Mouse (Mus musculus) heart, embryonic 14.5 days (tissue): ENCODE data around the gene Tprg. TPM values are rescaled to one million over a fixed set of nuclear protein-coding genes. Genes with fewer than 3 reads are reported as not detected.

Experiments
- ATAC-seq: fragments of 200-750 bp; cut with Nextera tagmentation; 2 replicates; pipeline ENCODE4 v1.8.0; 2017; ENCODE audit warnings: low read depth, moderate TSS enrichment; ENCODE audit not compliant: insufficient number of reproducible peaks, insufficient read depth, low FRiP score
- H3K27ac ChIP-seq, 2 experiments: fragments of 200-500 bp in 1 of 2; fragments of 300-500 bp in 1 of 2; sonication (generic) in 1 of 2; replicated peaks in 1 of 2; 2 replicates each; pipeline ENCODE4 v1.5.1; 2012 to 2014; ENCODE audit warnings: low read depth in 2 of 2, low read length in 2 of 2, control low read depth in 1 of 2, mild to moderate bottlenecking in 1 of 2, mixed read lengths in 1 of 2; ENCODE audit not compliant: control insufficient read depth in 1 of 2, insufficient read depth in 1 of 2
- H3K27me3 ChIP-seq: fragments of 300-500 bp; sonication (generic); 2 replicates; pipeline ENCODE4 v1.6.1; 2014; ENCODE audit warnings: mild to moderate bottlenecking, low read length, control low read depth; ENCODE audit not compliant: control insufficient read depth, insufficient read depth
- H3K36me3 ChIP-seq: fragments of 300-500 bp; sonication (generic); 2 replicates; pipeline ENCODE4 v1.6.1; 2014; ENCODE audit warnings: mild to moderate bottlenecking, control low read depth, low read length, mixed read lengths; ENCODE audit not compliant: control insufficient read depth, insufficient read depth
- H3K4me1 ChIP-seq, 2 experiments: fragments of 200-500 bp in 1 of 2; fragments of 300-500 bp in 1 of 2; sonication (generic) in 1 of 2; 2 replicates each; pipeline ENCODE4 v1.6.1; 2012 to 2014; ENCODE audit warnings: low read length in 2 of 2, control low read depth in 1 of 2, mixed read lengths in 1 of 2; ENCODE audit not compliant: control insufficient read depth in 2 of 2, insufficient read depth in 2 of 2
- H3K4me2 ChIP-seq: fragments of 300-500 bp; sonication (generic); 2 replicates; pipeline ENCODE4 v1.6.1; 2014; ENCODE audit warnings: mild to moderate bottlenecking, low read length
- H3K4me3 ChIP-seq, 2 experiments: fragments of 200-500 bp in 1 of 2; fragments of 300-500 bp in 1 of 2; sonication (generic) in 1 of 2; 2 replicates each; pipeline ENCODE4 v1.5.1; 2012 to 2014; ENCODE audit warnings: low read length in 2 of 2, mild to moderate bottlenecking in 2 of 2, control low read depth in 1 of 2, low read depth in 1 of 2, moderate library complexity in 1 of 2; ENCODE audit not compliant: control insufficient read depth in 1 of 2, insufficient read depth in 1 of 2
- H3K9ac ChIP-seq: fragments of 300-500 bp; sonication (generic); 2 replicates; pipeline ENCODE4 v1.6.1; 2014; ENCODE audit warnings: mild to moderate bottlenecking, low read length
- H3K9me3 ChIP-seq: fragments of 300-500 bp; sonication (generic); 2 replicates; pipeline ENCODE4 v1.6.1; 2016; ENCODE audit warnings: low read length, control low read depth; ENCODE audit not compliant: control insufficient read depth
- WGBS: fragments of 180-500 bp; shearing (Covaris S2); extraction: QIAGEN DNeasy Blood & Tissue Kit; methylation state at CpG from one replicate; pipeline ENCODE4 v1.1.7; 2014; 5-methylcytosine and 5-hydroxymethylcytosine counted together
- polyA plus RNA-seq: library from polyadenylated mRNA; unstranded; fragments of >200 nt; fragmentation: Nextera tagmentation; extraction: Ambion mirVana; gene quantifications from 2 replicates; pipeline ENCODE4 v1.2.1, GENCODE M21; 2014

Tprg gene
- polyA plus RNA-seq, 1 experiment from 2014 or later = not detected

DNA sequence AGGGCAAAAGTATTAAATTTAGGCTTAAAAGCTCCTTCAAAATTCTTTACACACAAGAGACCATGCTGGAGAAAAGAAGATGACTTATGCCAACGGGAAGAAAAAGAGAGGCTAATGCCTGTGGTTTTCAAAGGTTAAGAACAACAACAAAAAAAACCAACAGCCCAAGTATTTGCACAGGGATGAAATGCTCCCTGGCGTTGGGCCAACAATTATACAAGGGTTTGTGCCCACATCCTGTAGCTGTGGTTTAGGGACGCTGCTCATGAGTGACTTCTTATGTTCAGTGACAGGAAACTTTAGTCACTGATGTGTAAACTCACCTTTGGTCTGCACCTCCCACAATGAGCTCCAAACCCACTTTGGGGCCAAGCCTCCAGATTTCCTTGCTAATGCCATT is 139.6 kb downstream of the Tprg start:
- no peak overlapping the region for H3K4me3 ChIP-seq
- no peaks in the 10 kb centered on the region for H3K36me3 ChIP-seq
- H3K9ac ChIP-seq = no peak overlapping the region
- WGBS = 59% methylated on average over 3 of the region's 3 CpGs
- ATAC-seq = no peak
- H3K9me3 ChIP-seq = no peaks in the 10 kb centered on the region
- H3K27me3 ChIP-seq = no peaks in the 10 kb centered on the region
- H3K4me1 ChIP-seq = no peaks in the 10 kb centered on the region
- no peak overlapping the region for H3K27ac ChIP-seq
- no peak overlapping the region for H3K4me2 ChIP-seq

DNA sequence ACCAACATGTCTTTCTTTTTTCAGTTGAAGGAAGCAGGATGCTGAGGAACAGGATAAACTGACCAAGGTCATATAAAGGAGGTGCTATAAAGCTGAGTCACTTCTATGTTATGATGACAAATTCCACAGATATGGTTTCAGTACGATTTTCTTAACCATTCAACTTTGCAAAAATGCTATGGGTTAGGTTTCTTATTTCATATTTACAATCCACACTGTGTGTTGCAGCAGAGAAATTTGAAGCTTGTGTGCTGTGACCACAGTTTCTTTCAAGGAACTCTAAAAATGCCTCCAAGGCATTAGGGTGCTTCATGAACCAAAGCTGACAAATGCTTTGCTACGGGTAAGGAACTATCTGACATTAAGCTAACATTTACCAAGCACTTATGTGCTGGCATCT is 153.4 kb downstream of the Tprg start:
- Histone ChIP-seq H3K9me3 (no peaks in the 10 kb centered on the region), H3K36me3 (no peaks in the 10 kb centered on the region), H3K4me2 (no peak overlapping the region), H3K9ac (no peak overlapping the region), H3K4me3 (no peak overlapping the region), H3K27me3 (no peaks in the 10 kb centered on the region), H3K4me1 (0 out of 4 replicates have a peak, but pooled peaks cover 0 to 3% of the 10 kb centered on the region in 2 experiments), H3K27ac (no peak overlapping the region)
- WGBS = 49% methylated on average over 2 of the region's 2 CpGs
- ATAC-seq = no peak

DNA sequence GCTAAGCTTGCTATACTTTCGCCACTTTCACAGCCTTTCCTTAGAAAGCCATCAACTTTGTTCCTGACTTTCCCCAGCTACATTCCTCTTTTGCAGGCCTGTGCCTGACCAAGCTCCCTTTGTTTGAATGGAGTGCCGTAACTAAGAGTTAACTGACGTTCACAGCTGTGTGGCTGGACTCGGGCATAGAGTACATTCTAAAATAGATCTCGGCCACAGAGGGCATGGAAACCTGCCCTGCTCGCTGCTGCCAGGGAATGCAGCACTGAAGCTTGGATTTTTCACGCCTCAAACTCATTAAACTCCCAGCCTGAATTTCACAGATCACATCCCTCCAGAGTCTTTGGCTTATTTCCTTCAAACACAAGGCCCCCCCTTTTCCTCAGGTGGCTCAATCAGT is 159.0 kb downstream of the Tprg start:
- Histone ChIP-seq H3K4me2 (0 out of 2 replicates have a peak overlapping the region, but pooled peaks have one; percentile 13), H3K27ac (peak overlapping the region; percentile 53 to 56; a peak in 2 of 4 replicates), H3K27me3 (no peaks in the 10 kb centered on the region), H3K36me3 (no peaks in the 10 kb centered on the region), H3K4me1 (peaks cover 4 to 8% of the 10 kb centered on the region in 2 experiments; a peak in 1 of 4 replicates), H3K9ac (no peak overlapping the region), H3K9me3 (no peaks in the 10 kb centered on the region), H3K4me3 (no peak overlapping the region)
- no peak; the same call in 1 of the 2 replicates for ATAC-seq
- WGBS = 40% methylated on average over 7 of the region's 7 CpGs

DNA sequence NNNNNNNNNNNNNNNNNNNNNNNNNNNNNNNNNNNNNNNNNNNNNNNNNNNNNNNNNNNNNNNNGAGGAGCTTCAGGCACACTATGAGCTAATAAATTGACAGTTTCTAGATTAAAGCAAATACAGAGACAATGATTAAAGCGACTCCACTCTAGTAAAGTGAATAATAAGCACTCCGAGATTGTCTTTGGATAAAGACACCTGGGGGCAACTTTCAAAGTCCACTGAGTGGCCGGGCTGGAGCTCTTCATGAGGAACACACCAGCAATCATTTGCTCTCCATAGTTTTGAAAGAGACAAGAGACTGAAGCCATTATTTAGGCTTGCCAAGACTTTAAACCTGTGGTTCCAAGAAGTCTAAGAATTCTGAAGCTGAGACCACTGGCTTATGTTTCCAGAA is 164.9 kb downstream of the Tprg start:
- no peak overlapping the region for H3K4me3 ChIP-seq
- H3K36me3 ChIP-seq = no peaks in the 10 kb centered on the region
- no peaks in the 10 kb centered on the region for H3K4me1 ChIP-seq
- H3K9me3 ChIP-seq = no peaks in the 10 kb centered on the region
- H3K27me3 ChIP-seq = no peaks in the 10 kb centered on the region
- H3K9ac ChIP-seq = no peak overlapping the region
- ATAC-seq = no peak
- H3K27ac ChIP-seq = no peak overlapping the region
- WGBS = 79% methylated on average over 3 of the region's 3 CpGs
- no peak overlapping the region for H3K4me2 ChIP-seq

DNA sequence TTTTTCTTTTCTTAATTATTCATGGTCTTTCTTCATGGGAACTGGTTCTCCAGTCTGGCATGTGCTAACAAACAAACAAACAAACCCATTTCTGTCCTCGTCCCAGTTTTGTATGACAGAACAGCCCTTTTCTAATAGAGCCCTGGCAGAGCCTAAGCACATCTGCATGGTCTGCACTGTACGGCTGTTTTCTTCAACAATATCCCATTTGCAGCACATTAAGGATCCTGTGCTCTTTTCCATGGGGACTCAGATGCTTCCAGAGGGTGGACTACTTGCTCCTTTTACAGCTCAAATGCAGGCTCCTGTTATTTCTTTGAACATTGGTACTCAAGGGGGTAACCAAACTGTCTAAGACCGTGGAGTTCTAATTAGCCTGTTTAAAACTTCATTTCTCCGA is 178.1 kb downstream of the Tprg start:
- ATAC-seq = no peak
- Histone ChIP-seq H3K27ac (no peak overlapping the region), H3K4me1 (peaks cover 6 to 10% of the 10 kb centered on the region in 2 experiments; a peak in 3 of 4 replicates), H3K9me3 (no peaks in the 10 kb centered on the region), H3K36me3 (no peaks in the 10 kb centered on the region), H3K27me3 (no peaks in the 10 kb centered on the region), H3K4me3 (no peak overlapping the region), H3K9ac (no peak overlapping the region), H3K4me2 (no peak overlapping the region)
- 83% methylated on average over 4 of the region's 4 CpGs for WGBS

DNA sequence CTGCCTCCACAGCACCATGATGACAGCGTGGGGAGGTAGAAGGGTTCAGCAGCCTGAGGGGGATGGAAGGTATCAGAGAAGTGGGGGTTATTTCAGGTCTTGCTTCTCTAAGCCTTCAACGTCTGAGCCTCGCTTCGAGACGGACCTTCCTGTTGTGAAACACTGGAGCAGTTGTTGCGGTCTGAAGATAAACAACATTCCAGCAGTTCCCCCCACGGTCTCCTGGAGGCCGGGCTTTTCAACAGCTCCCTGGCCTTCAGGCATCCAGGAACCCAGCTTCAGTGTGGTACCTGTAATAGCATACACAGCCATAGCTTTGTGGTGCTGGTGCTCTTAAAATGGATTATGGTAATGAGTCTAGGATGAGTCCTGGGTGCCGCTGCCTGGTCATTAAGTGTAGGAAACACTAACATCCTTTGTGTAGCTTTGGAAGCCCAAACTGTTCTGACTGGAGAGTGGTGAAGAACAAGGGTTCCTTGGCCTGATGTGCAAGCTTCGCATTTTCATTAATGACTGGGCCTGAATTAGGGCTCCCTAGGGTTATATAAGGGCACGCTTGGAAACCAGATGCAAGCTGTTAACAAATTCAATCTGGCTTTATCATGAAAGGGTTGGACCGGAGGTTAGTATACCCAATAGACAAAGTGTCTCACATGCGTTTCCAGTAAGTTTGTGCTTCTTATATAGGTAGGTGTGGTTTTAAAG is 179.0 kb downstream of the Tprg start:
- Histone ChIP-seq H3K4me1 (peaks cover 6 to 10% of the 10 kb centered on the region in 2 experiments; a peak in 3 of 4 replicates), H3K9ac (no peak overlapping the region), H3K27me3 (no peaks in the 10 kb centered on the region), H3K36me3 (no peaks in the 10 kb centered on the region), H3K4me3 (no peak overlapping the region), H3K27ac (no peak overlapping the region), H3K4me2 (peak overlapping the region; percentile 34), H3K9me3 (no peaks in the 10 kb centered on the region)
- no peak for ATAC-seq
- WGBS = 33% methylated on average over 13 of the region's 13 CpGs

DNA sequence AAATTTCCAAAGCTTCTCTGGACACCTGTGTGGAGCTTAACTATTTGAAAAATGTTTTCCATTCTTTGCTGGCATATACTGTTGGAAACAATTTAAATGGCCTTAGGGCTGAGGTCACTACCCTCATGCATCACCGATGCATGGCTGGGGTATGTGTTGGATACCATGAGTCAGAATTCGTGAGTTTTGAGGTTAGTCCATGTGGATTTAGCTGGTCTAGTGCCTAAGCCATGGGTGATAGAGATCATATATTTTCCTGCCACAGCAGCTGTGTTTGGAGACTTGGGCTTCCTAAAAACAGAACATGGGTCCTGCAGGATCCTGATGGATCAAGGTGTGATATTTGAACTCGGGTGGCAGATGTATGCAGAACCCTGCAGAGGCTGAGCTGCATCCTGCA is 181.4 kb downstream of the Tprg start:
- H3K9ac ChIP-seq = no peak overlapping the region
- WGBS = 77% methylated on average over 3 of the region's 3 CpGs
- no peaks in the 10 kb centered on the region for H3K9me3 ChIP-seq
- no peak overlapping the region for H3K27ac ChIP-seq
- H3K4me3 ChIP-seq = no peak overlapping the region
- H3K4me2 ChIP-seq = no peak overlapping the region
- ATAC-seq = no peak
- peaks cover 6 to 10% of the 10 kb centered on the region in 2 experiments; a peak in 3 of 4 replicates for H3K4me1 ChIP-seq
- no peaks in the 10 kb centered on the region for H3K36me3 ChIP-seq
- no peaks in the 10 kb centered on the region for H3K27me3 ChIP-seq

DNA sequence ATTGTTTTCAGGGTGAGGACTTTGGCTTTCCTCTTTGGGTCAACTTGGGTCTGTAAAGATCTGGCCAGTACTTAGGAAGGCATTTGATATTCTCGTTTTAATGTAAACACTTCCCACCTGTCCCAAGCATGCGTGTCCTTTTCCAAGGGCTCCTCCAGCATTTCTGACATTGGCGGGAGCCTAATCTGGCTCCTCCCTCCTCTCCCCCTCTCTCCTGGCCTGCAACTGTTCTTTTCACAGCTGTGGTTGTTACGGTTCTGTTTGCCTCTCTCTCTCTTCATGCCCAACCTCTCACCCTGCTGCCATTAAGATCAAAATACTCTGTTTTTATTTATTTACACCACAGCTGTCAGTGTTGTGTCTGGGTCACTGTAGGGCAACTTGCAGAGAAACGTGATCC is 182.0 kb downstream of the Tprg start:
- H3K27me3 ChIP-seq = no peaks in the 10 kb centered on the region
- 33% methylated on average over 5 of the region's 5 CpGs for WGBS
- no peak overlapping the region for H3K4me2 ChIP-seq
- H3K4me3 ChIP-seq = no peak overlapping the region
- H3K9me3 ChIP-seq = no peaks in the 10 kb centered on the region
- H3K36me3 ChIP-seq = no peaks in the 10 kb centered on the region
- peaks cover 6 to 10% of the 10 kb centered on the region in 2 experiments; a peak in 3 of 4 replicates for H3K4me1 ChIP-seq
- H3K9ac ChIP-seq = no peak overlapping the region
- ATAC-seq = no peak
- H3K27ac ChIP-seq = no peak overlapping the region
